Mouse (Mus musculus): ENCODE data around the gene Olfr1357.
"Not testable (repeated sequence)": the region's sequence is repeated elsewhere in the genome, so short reads cannot be mapped to it uniquely, and the experiment has no call there.

The Olfr1357 gene

GRCm38 (mm10) chr10:78617974-78618373 lies at the start of gene Olfr1357:
Gene Olfr1357 (minus strand): TSS chr10:78618074.
- no peak for DNase-seq (ENCODE audit: low spot score in 2 of 2)

- DNase-seq (ENCODE audit: low spot score in 2 of 2), result not testable (repeated sequence)
These were observed 48.8 kb upstream of the Olfr1357 start for GRCm38 (mm10) chr10:78666696-78667095.

- no peak for DNase-seq (ENCODE audit: low spot score in 2 of 2)
These were observed 46.7 kb upstream of the Olfr1357 start for GRCm38 (mm10) chr10:78664546-78664945.

- no peak for DNase-seq (ENCODE audit: low spot score in 2 of 2)
These were observed 43.3 kb upstream of the Olfr1357 start for GRCm38 (mm10) chr10:78661198-78661597.

GRCm38 (mm10) chr10:78632311-78632710 lies 14.4 kb upstream of the Olfr1357 start:
- DNase-seq (ENCODE audit: low spot score in 2 of 2), result peak in 1 of 2 experiments; percentile 26

- no peak for DNase-seq (ENCODE audit: low spot score in 2 of 2)
These were observed 12.3 kb upstream of the Olfr1357 start for GRCm38 (mm10) chr10:78630194-78630593.

GRCm38 (mm10) chr10:78623143-78623542 lies 5.3 kb upstream of the Olfr1357 start:
- DNase-seq (ENCODE audit: low spot score in 2 of 2), result not testable (repeated sequence)

GRCm38 (mm10) chr10:78607602-78608001 lies 10.3 kb downstream of the Olfr1357 start:
- no peak for DNase-seq (ENCODE audit: low spot score in 2 of 2)

GRCm38 (mm10) chr10:78605080-78605479 lies 12.8 kb downstream of the Olfr1357 start:
- DNase-seq (ENCODE audit: low spot score in 2 of 2), result peak in 1 of 2 experiments; percentile 75

- DNase-seq (ENCODE audit: low spot score in 2 of 2), result no peak
These were observed 18.0 kb downstream of the Olfr1357 start for GRCm38 (mm10) chr10:78599865-78600264.

GRCm38 (mm10) chr10:78594566-78594965 lies 23.3 kb downstream of the Olfr1357 start:
- DNase-seq (ENCODE audit: low spot score in 2 of 2), result peak in 1 of 2 experiments; percentile 32

GRCm38 (mm10) chr10:78594157-78594556 lies 23.7 kb downstream of the Olfr1357 start:
- DNase-seq (ENCODE audit: low spot score in 2 of 2), result no peak

GRCm38 (mm10) chr10:78593736-78594135 lies 24.1 kb downstream of the Olfr1357 start:
- no peak for DNase-seq (ENCODE audit: low spot score in 2 of 2)

GRCm38 (mm10) chr10:78592856-78593379 lies 25.0 kb downstream of the Olfr1357 start:
- no peak for DNase-seq (ENCODE audit: low spot score in 2 of 2)

- DNase-seq (ENCODE audit: low spot score in 2 of 2), result peak; percentile 88 to 92
These were observed 26.2 kb downstream of the Olfr1357 start, which contains the start of gene Syde1 for GRCm38 (mm10) chr10:78591406-78592328. Gene Syde1 (minus strand): TSS chr10:78591964.

GRCm38 (mm10) chr10:78590744-78591143 lies 27.1 kb downstream of the Olfr1357 start:
- peak; percentile 54 to 64 for DNase-seq (ENCODE audit: low spot score in 2 of 2)

GRCm38 (mm10) chr10:78589901-78590300 lies 28.0 kb downstream of the Olfr1357 start:
- DNase-seq (ENCODE audit: low spot score in 2 of 2), result peak in 1 of 2 experiments; percentile 30

- no peak for DNase-seq (ENCODE audit: low spot score in 2 of 2)
These were observed 28.6 kb downstream of the Olfr1357 start for GRCm38 (mm10) chr10:78589291-78589690.

GRCm38 (mm10) chr10:78586026-78586425 lies 31.8 kb downstream of the Olfr1357 start:
- DNase-seq (ENCODE audit: low spot score in 2 of 2), result no peak

- no peak for DNase-seq (ENCODE audit: low spot score in 2 of 2)
These were observed 32.3 kb downstream of the Olfr1357 start for GRCm38 (mm10) chr10:78585606-78586005.

GRCm38 (mm10) chr10:78584996-78585395 lies 32.9 kb downstream of the Olfr1357 start:
- DNase-seq (ENCODE audit: low spot score in 2 of 2), result no peak

GRCm38 (mm10) chr10:78583939-78584338 lies 33.9 kb downstream of the Olfr1357 start:
- DNase-seq (ENCODE audit: low spot score in 2 of 2), result no peak

- no peak for DNase-seq (ENCODE audit: low spot score in 2 of 2)
These were observed 34.5 kb downstream of the Olfr1357 start for GRCm38 (mm10) chr10:78583347-78583746.
